Mouse (Mus musculus) neural tube, embryonic 10.5 days (tissue): ENCODE measurements around the gene Cnot3.
"Not testable (repeated sequence)": the region's sequence is repeated elsewhere in the genome, so short reads cannot be mapped to it uniquely, and the experiment has no call there.

Experiments used
- DNase-seq: peaks from one replicate; pipeline ENCODE4 v3.0.0-alpha.2; 2017; ENCODE audit warnings: low spot score; ENCODE audit errors: extremely low spot score

The Cnot3 gene

GRCm38 (mm10) chr7:3694949-3695305 lies 49.9 kb downstream of the Cnot3 start:
- DNase-seq = not testable (repeated sequence)

DNA sequence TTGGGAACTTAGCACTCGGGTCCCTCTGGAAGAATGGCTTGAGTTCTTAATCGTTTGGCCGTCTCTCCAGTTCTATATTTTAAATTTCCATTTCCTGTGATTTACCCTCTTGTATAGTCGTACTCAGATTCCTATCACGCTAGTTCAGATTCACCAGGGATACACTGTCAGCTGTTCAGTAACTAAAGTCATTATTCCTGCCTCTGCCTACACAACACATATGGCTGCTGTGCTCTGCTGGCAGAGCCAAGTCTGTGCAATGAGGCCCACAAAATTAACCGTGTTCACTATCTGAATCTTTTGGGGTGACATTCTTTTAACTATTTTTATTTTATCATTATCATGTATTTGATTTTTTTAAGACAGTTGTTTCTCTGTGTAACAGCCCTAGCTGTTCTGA lies 53.4 kb downstream of the Cnot3 start:
- no peak for DNase-seq

DNA sequence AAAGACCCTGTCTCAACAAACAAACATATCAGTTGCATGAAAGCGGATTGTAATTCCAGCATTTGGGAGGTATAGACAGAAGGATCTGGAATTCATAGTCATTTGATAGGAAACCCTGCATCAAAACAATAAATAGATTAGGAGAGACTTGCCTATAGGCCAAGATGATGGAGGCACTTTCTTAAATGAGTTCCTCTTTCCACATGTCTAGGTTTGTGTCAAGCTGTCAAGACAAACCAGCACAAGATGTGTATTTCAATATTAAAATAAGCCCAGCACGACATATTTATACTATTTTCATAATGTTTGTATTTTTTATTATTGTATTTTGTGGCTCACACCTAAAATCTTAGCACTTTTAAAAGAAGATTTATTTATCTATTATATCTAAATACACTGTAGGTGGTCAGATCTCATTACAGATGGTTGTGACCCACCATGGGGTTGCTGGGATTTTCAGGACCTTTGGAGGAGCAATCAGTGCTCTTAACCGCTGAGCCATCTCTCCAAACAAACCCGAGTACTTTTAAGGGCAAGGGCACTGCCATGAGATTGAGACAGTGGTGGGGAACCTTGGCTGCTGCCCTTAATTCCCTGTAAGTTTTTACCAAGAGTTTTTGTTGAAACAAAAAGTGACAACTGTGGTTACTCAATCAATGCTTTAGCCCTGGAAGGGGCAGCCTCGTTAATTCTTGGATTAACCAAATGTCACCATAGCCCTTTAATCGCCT lies 58.2 kb downstream of the Cnot3 start:
- no peak for DNase-seq

DNA sequence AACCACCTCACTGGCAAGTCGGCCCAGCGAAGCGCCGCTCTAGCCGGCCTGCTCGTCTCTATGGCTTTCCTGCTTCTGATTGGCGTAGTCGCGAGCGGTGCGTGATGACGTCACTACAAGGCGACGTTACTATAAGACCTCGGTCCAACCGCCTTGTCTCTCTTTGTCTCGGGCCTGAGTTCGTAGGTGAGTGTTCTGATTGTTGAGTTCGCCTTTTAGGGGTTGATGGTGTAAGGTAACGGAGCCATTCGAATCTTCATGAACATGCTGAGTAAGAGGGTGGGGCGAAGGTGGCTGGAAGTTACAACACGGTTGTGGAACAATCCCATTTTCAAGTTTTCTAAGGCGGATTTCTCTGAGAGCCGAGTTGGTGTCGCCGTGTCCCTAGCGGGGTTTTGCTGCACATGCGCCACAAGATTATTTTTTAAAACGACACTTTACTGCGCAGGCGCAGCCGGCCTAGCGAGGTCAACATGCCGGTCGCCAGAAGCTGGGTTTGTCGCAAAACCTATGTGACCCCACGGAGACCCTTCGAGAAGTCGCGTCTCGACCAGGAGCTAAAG lies 58.9 kb downstream of the Cnot3 start, which contains the start of gene Rps9:
Gene Rps9, plus strand, starts transcription at position 115 of the 563 bp plus-strand sequence.
- peak; percentile 96 for DNase-seq

DNA sequence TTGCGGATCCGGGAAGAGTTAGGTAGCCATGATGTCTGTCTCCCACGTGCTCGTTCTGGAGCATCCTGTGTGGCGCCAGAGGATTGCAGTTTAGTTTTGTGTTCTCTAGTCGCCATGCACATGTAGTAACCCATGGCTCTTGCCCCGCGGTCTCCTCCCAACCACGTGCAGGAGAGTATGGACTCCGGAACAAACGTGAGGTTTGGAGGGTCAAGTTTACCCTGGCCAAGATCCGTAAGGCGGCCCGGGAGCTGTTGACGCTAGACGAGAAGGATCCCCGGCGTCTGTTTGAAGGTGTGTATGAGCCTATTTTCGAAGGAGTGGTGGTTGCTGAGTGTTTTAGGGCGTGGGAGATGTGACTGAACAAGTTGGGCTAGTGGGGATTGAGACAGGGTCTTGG lies 59.4 kb downstream of the Cnot3 start:
- DNase-seq = no peak

- peak; percentile 22 for DNase-seq
These were observed 60.4 kb downstream of the Cnot3 start for GRCm38 (mm10) chr7:3705461-3705860.

- peak; percentile 15 for DNase-seq
These were observed 60.8 kb downstream of the Cnot3 start for GRCm38 (mm10) chr7:3705911-3706310.

- DNase-seq = peak; percentile 16
These were observed 61.4 kb downstream of the Cnot3 start for GRCm38 (mm10) chr7:3706343-3706934.

DNA sequence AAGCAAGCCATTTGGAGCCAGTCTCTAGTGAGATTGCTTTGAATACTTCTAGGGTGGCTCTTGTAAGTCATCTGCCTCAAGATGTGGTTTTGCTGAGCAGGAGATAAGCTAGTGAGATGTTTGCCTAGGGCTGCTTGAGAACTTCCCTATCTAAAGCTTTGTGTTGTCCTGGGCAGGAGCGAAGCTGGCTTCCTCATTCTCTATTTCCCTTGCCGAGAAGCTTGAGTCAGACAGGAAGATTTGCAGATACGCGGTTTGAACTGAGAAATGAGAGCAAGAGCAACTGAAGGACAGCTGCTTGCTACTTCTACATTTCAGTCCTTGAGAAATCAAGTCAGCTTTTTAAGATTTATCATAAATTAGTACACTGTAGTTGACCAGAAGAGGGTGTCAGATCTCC lies 62.0 kb downstream of the Cnot3 start:
- DNase-seq = peak; percentile 24

GRCm38 (mm10) chr7:3707568-3708413 lies 62.7 kb downstream of the Cnot3 start:
- peak; percentile 48 for DNase-seq

DNA sequence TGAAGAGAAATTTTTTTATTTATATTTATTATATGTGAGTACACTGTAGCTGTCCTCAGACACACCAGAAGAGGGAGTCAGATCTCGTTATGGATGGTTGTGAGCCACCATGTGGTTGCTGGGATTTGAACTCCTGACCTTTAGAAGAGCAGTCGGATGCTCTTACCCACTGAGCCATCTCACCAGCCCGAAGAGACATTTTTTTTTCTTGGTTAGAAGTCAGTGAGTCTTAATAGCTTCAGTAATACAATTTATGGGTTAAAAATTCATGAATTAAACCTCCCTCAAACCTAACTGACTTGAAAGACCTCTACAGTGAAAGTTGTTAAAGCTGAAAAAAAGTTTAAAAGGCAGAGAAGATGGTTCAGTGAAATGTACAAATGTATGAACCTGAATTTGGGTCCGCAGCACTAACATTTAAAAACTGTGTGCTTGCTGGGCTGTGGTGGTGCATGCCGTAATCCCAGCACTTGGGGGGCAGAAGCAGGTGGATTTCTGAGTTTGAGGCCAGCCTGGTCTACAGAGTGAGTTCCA lies 63.4 kb downstream of the Cnot3 start:
- DNase-seq = not testable (repeated sequence)

DNA sequence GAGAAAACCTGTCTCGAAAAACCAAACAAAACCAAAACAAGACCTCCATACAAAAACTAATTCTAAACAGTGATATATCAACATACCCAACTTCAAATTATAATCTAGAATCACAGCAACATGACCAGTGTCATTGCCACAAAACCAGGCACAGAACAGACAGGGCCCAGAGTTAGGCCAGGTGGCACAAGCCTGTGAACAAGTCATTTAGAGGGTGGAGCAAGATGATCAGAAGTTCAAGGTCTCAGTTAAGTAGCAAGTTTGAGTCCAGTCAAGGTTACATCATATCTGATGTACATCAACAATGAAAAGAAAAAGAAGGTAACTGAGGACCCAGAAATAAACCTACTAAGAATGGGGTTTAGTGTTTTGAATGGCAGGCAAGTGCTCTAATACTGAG lies 63.9 kb downstream of the Cnot3 start:
- no peak for DNase-seq
